Mouse (Mus musculus): ENCODE measurements at regions not wholly inside any gene's neighbourhood (a gene's known extent, or its start where the extent isn't known, plus 50 kb on each side); places are given as distances from the start of the nearest gene placed in this dataset.
"Not testable (repeated sequence)": the region's sequence is repeated elsewhere in the genome, so short reads cannot be mapped to it uniquely, and the experiment has no call there.

DNA sequence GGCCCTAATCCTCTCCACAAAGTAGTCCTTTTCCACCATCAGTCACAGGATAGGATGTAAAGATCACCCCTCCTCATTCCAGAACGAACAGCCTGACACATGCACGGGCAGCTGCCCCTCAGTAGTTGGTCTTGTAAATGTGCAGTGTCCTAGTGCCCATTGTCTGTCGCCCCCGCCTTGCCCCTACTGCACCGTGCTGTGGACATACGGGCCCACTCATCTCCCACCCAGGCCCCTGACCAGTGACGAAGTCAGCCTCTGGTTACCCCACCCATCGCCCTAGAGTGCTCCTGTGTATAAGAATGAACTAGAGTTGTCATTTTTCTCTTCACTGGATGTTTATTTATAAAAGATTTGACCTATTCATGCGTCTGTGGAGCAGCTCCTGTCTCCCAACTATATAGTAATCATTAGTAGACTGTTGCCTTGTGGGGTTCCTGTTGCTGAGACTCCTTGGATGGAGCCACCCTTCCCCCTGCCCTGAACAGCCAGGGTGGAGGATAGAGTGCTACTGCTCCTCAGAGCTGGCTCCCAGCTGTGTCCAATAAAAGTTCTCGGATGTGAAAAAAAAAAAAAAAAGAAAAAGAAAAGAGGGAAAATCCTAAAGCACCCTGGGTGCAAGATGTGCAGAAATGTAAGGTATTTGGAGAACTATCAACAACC, 64.0 kb upstream of the Trim24 start:
- not testable (repeated sequence) for H3K4me3 ChIP-seq; H3K4me2 ChIP-seq (replicated peaks); H3K27ac ChIP-seq (replicated peaks); H3K9me3 ChIP-seq; H3K27me3 ChIP-seq; H3K9ac ChIP-seq (replicated peaks); H3K4me1 ChIP-seq; H3K36me3 ChIP-seq
- ATAC-seq (replicated peaks) = 0 out of 2 replicates have a peak, but pooled peaks have one; percentile 51
- 81% methylated on average over 1 of the region's 10 CpGs for WGBS

DNA sequence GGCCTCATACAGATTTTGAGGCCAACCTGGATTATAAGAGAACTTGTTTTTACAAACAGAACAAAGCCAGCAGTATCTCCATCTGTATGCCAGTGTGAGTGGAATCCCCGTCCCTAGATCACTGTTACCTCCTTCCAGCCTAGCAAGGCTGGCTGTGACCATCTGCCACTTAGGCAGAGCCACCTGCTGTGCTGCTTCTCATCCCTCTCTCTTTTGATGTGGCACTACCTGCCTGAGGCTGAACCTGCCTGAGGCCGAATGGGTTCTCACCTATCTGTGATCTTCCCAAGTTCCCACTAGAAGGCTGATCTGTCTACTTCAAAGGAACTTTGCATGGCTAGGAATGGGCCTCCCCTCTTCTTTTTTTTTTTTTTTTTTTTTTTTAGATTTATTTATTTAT, 55.4 kb upstream of the Trim24 start:
- H3K9ac ChIP-seq (replicated peaks); H3K27ac ChIP-seq (replicated peaks); H3K4me1 ChIP-seq; H3K9me3 ChIP-seq; H3K4me2 ChIP-seq (replicated peaks); H3K27me3 ChIP-seq; H3K4me3 ChIP-seq; H3K36me3 ChIP-seq; ATAC-seq (replicated peaks): not testable (repeated sequence)
- WGBS = 63% methylated on average over 2 of the region's 2 CpGs
